Mouse (Mus musculus) midbrain, embryonic 15.5 days (tissue): Measurements from ENCODE around the gene Rac1. TPM values are rescaled to one million over a fixed set of nuclear protein-coding genes. Genes with fewer than 3 reads are reported as not detected.
"Not testable (repeated sequence)": the region's sequence is repeated elsewhere in the genome, so short reads cannot be mapped to it uniquely, and the experiment has no call there.

Experiments
- ATAC-seq: fragments of 200-750 bp; cut with Nextera tagmentation; replicated peaks from 2 replicates; pipeline ENCODE4 v1.8.0; 2017; ENCODE audit warnings: moderate TSS enrichment
- H3K27ac ChIP-seq: fragments of 300-500 bp; sonication (generic); 2 replicates; pipeline ENCODE4 v1.5.1; 2015; ENCODE audit warnings: mild to moderate bottlenecking, inconsistent platforms
- H3K27me3 ChIP-seq: fragments of 300-500 bp; sonication (generic); replicated peaks from 2 replicates; pipeline ENCODE4 v1.6.1; 2015; ENCODE audit warnings: inconsistent platforms
- H3K36me3 ChIP-seq: fragments of 300-500 bp; sonication (generic); replicated peaks from 2 replicates; pipeline ENCODE4 v1.6.1; 2015; ENCODE audit warnings: inconsistent platforms
- H3K4me1 ChIP-seq: fragments of 300-500 bp; sonication (generic); 2 replicates; pipeline ENCODE4 v1.6.1; 2015; ENCODE audit warnings: inconsistent platforms
- H3K4me2 ChIP-seq: fragments of 300-500 bp; sonication (generic); 2 replicates; pipeline ENCODE4 v1.6.1; 2015; ENCODE audit warnings: inconsistent platforms, mild to moderate bottlenecking, moderate library complexity
- H3K4me3 ChIP-seq: fragments of 300-500 bp; sonication (generic); 2 replicates; pipeline ENCODE4 v1.5.1; 2015; ENCODE audit warnings: mild to moderate bottlenecking, inconsistent platforms
- H3K9ac ChIP-seq: fragments of 300-500 bp; sonication (generic); 2 replicates; pipeline ENCODE4 v1.6.1; 2015; ENCODE audit warnings: mild to moderate bottlenecking, inconsistent platforms
- H3K9me3 ChIP-seq: fragments of 300-500 bp; sonication (generic); 2 replicates; pipeline ENCODE4 v1.6.1; 2016; ENCODE audit warnings: inconsistent platforms
- WGBS: fragments of 180-500 bp; shearing (Covaris S2); methylation state at CpG from one replicate; pipeline ENCODE4 v1.1.7; 2015; ENCODE audit warnings: mixed read lengths; 5-methylcytosine and 5-hydroxymethylcytosine counted together
- polyA plus RNA-seq: library from polyadenylated mRNA; unstranded; fragments of >200 nt; fragmentation: Nextera tagmentation; extraction: Ambion mirVana; gene quantifications from 2 replicates; pipeline ENCODE4 v1.2.1, GENCODE M21; 2015

The Rac1 gene
- polyA plus RNA-seq, 1 experiment from 2014 or later, result 389 TPM

- Histone ChIP-seq H3K4me3 (no peak overlapping the region), H3K27me3 (no peaks in the 10 kb centered on the region), H3K36me3 (peaks cover 16% of the 10 kb centered on the region), H3K4me2 (no peak overlapping the region), H3K4me1 (peaks cover 5% of the 10 kb centered on the region; the same call in 1 of the 2 replicates), H3K9me3 (no peaks in the 10 kb centered on the region), H3K27ac (no peak overlapping the region), H3K9ac (no peak overlapping the region)
- ATAC-seq, result no peak
- WGBS, result 89% methylated on average over 19 of the region's 19 CpGs
These were observed 24.8 kb downstream of the Rac1 start for GRCm38 (mm10) chr5:143502899-143503557.

GRCm38 (mm10) chr5:143501649-143502048, 26.2 kb downstream of the Rac1 start:
- ATAC-seq, result no peak
- Histone ChIP-seq H3K4me3 (no peak overlapping the region), H3K4me2 (no peak overlapping the region), H3K27ac (no peak overlapping the region), H3K9ac (no peak overlapping the region), H3K27me3 (no peaks in the 10 kb centered on the region), H3K4me1 (no peaks in the 10 kb centered on the region), H3K9me3 (no peaks in the 10 kb centered on the region), H3K36me3 (peaks cover 13% of the 10 kb centered on the region)
- WGBS, result 83% methylated on average over 2 of the region's 2 CpGs

- H3K36me3 ChIP-seq, result peaks cover 13% of the 10 kb centered on the region
- no peak overlapping the region for H3K4me2 ChIP-seq
- no peaks in the 10 kb centered on the region for H3K9me3 ChIP-seq
- no peak for ATAC-seq
- no peak overlapping the region for H3K27ac ChIP-seq
- H3K9ac ChIP-seq, result no peak overlapping the region
- no peaks in the 10 kb centered on the region for H3K27me3 ChIP-seq
- WGBS, result 92% methylated on average over 8 of the region's 8 CpGs
- no peak overlapping the region for H3K4me3 ChIP-seq
- H3K4me1 ChIP-seq, result no peaks in the 10 kb centered on the region
These were observed 26.7 kb downstream of the Rac1 start for GRCm38 (mm10) chr5:143501140-143501539.

- not testable (repeated sequence) for H3K4me2 ChIP-seq, H3K9me3 ChIP-seq, H3K27me3 ChIP-seq, H3K4me1 ChIP-seq, H3K9ac ChIP-seq, H3K4me3 ChIP-seq, H3K27ac ChIP-seq, ATAC-seq
- peaks cover 13% of the 10 kb centered on the region for H3K36me3 ChIP-seq
- 87% methylated on average over 14 of the region's 14 CpGs for WGBS
These were observed 27.1 kb downstream of the Rac1 start for GRCm38 (mm10) chr5:143500711-143501110.

GRCm38 (mm10) chr5:143499686-143500085, 28.1 kb downstream of the Rac1 start:
- Histone ChIP-seq H3K9me3 (no peaks in the 10 kb centered on the region), H3K4me2 (no peak overlapping the region), H3K36me3 (peaks cover 10% of the 10 kb centered on the region), H3K9ac (no peak overlapping the region), H3K27ac (no peak overlapping the region), H3K4me1 (no peaks in the 10 kb centered on the region), H3K4me3 (no peak overlapping the region), H3K27me3 (no peaks in the 10 kb centered on the region)
- ATAC-seq, result no peak
- WGBS, result 91% methylated on average over 4 of the region's 4 CpGs

GRCm38 (mm10) chr5:143499197-143499596, 28.6 kb downstream of the Rac1 start:
- no peaks in the 10 kb centered on the region for H3K4me1 ChIP-seq
- 91% methylated on average over 7 of the region's 7 CpGs for WGBS
- no peak overlapping the region for H3K27ac ChIP-seq
- no peak for ATAC-seq
- no peaks in the 10 kb centered on the region for H3K9me3 ChIP-seq
- H3K36me3 ChIP-seq, result peaks cover 12% of the 10 kb centered on the region
- H3K4me3 ChIP-seq, result no peak overlapping the region
- H3K9ac ChIP-seq, result no peak overlapping the region
- H3K27me3 ChIP-seq, result no peaks in the 10 kb centered on the region
- H3K4me2 ChIP-seq, result no peak overlapping the region

- 83% methylated on average over 3 of the region's 3 CpGs for WGBS
- Histone ChIP-seq H3K27me3 (no peaks in the 10 kb centered on the region), H3K9me3 (no peaks in the 10 kb centered on the region), H3K36me3 (peaks cover 15% of the 10 kb centered on the region), H3K27ac (no peak overlapping the region), H3K4me2 (no peak overlapping the region), H3K4me1 (no peaks in the 10 kb centered on the region), H3K9ac (no peak overlapping the region), H3K4me3 (no peak overlapping the region)
- ATAC-seq, result no peak
These were observed 30.4 kb downstream of the Rac1 start for GRCm38 (mm10) chr5:143497451-143497850.

- WGBS, result 91% methylated on average over 6 of the region's 6 CpGs
- H3K36me3 ChIP-seq, result peaks cover 12% of the 10 kb centered on the region; the same call in 1 of the 2 replicates
These were observed 32.1 kb downstream of the Rac1 start for GRCm38 (mm10) chr5:143495708-143496107.

GRCm38 (mm10) chr5:143493163-143493562, 34.7 kb downstream of the Rac1 start:
- Histone ChIP-seq H3K4me2 (no peak overlapping the region), H3K27ac (no peak overlapping the region), H3K4me3 (no peak overlapping the region), H3K9me3 (no peaks in the 10 kb centered on the region), H3K9ac (no peak overlapping the region), H3K36me3 (peaks cover 12% of the 10 kb centered on the region; the same call in 1 of the 2 replicates), H3K4me1 (no peaks in the 10 kb centered on the region), H3K27me3 (no peaks in the 10 kb centered on the region)
- ATAC-seq, result no peak
- WGBS, result 90% methylated on average over 10 of the region's 10 CpGs

More at GRCm38 (mm10) chr5:143495708-143496107, 32.1 kb downstream of the Rac1 start:
- Histone ChIP-seq H3K4me2 (no peak overlapping the region), H3K4me1 (no peaks in the 10 kb centered on the region), H3K9me3 (no peaks in the 10 kb centered on the region), H3K27ac (no peak overlapping the region), H3K27me3 (no peaks in the 10 kb centered on the region), H3K4me3 (no peak overlapping the region), H3K9ac (no peak overlapping the region)
- no peak for ATAC-seq

- no peak overlapping the region for H3K4me2 ChIP-seq
- 92% methylated on average over 4 of the region's 4 CpGs for WGBS
- no peak overlapping the region for H3K9ac ChIP-seq
- H3K36me3 ChIP-seq, result peaks cover 18% of the 10 kb centered on the region; the same call in 1 of the 2 replicates
- H3K4me1 ChIP-seq, result no peaks in the 10 kb centered on the region
- H3K27ac ChIP-seq, result no peak overlapping the region
- ATAC-seq, result no peak
- H3K27me3 ChIP-seq, result no peaks in the 10 kb centered on the region
- no peak overlapping the region for H3K4me3 ChIP-seq
- H3K9me3 ChIP-seq, result no peaks in the 10 kb centered on the region
These were observed 36.1 kb downstream of the Rac1 start for GRCm38 (mm10) chr5:143491736-143492135.

- WGBS, result 92% methylated on average over 14 of the region's 14 CpGs
- H3K27me3 ChIP-seq, result no peaks in the 10 kb centered on the region
- H3K36me3 ChIP-seq, result peaks cover 25% of the 10 kb centered on the region; the same call in 1 of the 2 replicates
- H3K9ac ChIP-seq, result no peak overlapping the region
- H3K4me2 ChIP-seq, result no peak overlapping the region
- H3K4me3 ChIP-seq, result no peak overlapping the region
- ATAC-seq, result no peak
- H3K9me3 ChIP-seq, result no peaks in the 10 kb centered on the region
- no peak overlapping the region for H3K27ac ChIP-seq
- H3K4me1 ChIP-seq, result no peaks in the 10 kb centered on the region
These were observed 38.0 kb downstream of the Rac1 start for GRCm38 (mm10) chr5:143489749-143490342.

- no peaks in the 10 kb centered on the region for H3K4me1 ChIP-seq
- no peaks in the 10 kb centered on the region for H3K9me3 ChIP-seq
- H3K27ac ChIP-seq, result no peak overlapping the region
- 95% methylated on average over 5 of the region's 5 CpGs for WGBS
- no peaks in the 10 kb centered on the region for H3K27me3 ChIP-seq
- H3K4me3 ChIP-seq, result no peak overlapping the region
- peaks cover 27% of the 10 kb centered on the region; the same call in 1 of the 2 replicates for H3K36me3 ChIP-seq
- no peak overlapping the region for H3K9ac ChIP-seq
- no peak overlapping the region for H3K4me2 ChIP-seq
- ATAC-seq, result no peak
These were observed 39.8 kb downstream of the Rac1 start for GRCm38 (mm10) chr5:143487998-143488397.

GRCm38 (mm10) chr5:143487193-143487592, 40.6 kb downstream of the Rac1 start:
- Histone ChIP-seq H3K4me2 (no peak overlapping the region), H3K9ac (no peak overlapping the region), H3K4me3 (no peak overlapping the region), H3K27ac (no peak overlapping the region), H3K27me3 (no peaks in the 10 kb centered on the region), H3K9me3 (no peaks in the 10 kb centered on the region), H3K36me3 (peaks cover 25% of the 10 kb centered on the region; the same call in 1 of the 2 replicates), H3K4me1 (no peaks in the 10 kb centered on the region)
- no peak for ATAC-seq
- 90% methylated on average over 10 of the region's 10 CpGs for WGBS
